Mouse (Mus musculus) myocyte (in vitro differentiated cells): ENCODE measurements around the gene Abhd11. TPM values are rescaled to one million over a fixed set of nuclear protein-coding genes. Genes with fewer than 3 reads are reported as not detected.
A peak's percentile ranks its signal among the peaks of the same experiment; 100 is the strongest.

Source experiments
- H3K27me3 ChIP-seq: one replicate; pipeline ENCODE4 v1.6.1; 2011; ENCODE audit not compliant: control insufficient read depth, insufficient read depth, insufficient read length
- H3K36me3 ChIP-seq: one replicate; pipeline ENCODE4 v1.6.1; 2011; ENCODE audit not compliant: control insufficient read depth, insufficient read depth
- H3K4me2 ChIP-seq: one replicate; pipeline ENCODE4 v1.6.1; 2011; ENCODE audit warnings: low read depth, control low read depth
- H3K4me3 ChIP-seq: one replicate; pipeline ENCODE4 v1.5.1; 2011; ENCODE audit warnings: mild to moderate bottlenecking, control low read depth, moderate library complexity
- H3K79me2 ChIP-seq: one replicate; pipeline ENCODE4 v1.6.1; 2011; ENCODE audit not compliant: control insufficient read depth, insufficient read depth
- H3ac ChIP-seq: one replicate; pipeline ENCODE4 v1.6.1; 2011; ENCODE audit not compliant: control insufficient read depth, insufficient read length
- CEBPB ChIP-seq: IDR thresholded peaks from 2 replicates; pipeline ENCODE4 v1.6.1; 2011; ENCODE audit warnings: mild to moderate bottlenecking, moderate library complexity; ENCODE audit not compliant: poor library complexity, insufficient read depth, severe bottlenecking
- E2F4 ChIP-seq: IDR thresholded peaks from one replicate; pipeline ENCODE4 v1.6.1; 2011; ENCODE audit warnings: mild to moderate bottlenecking, control low read depth, moderate library complexity; ENCODE audit not compliant: insufficient read depth
- MAX ChIP-seq: IDR thresholded peaks from one replicate; pipeline ENCODE4 v1.6.1; 2011; ENCODE audit warnings: low read depth, mild to moderate bottlenecking, control low read depth
- MYOD1 ChIP-seq, 3 experiments: IDR thresholded peaks; one replicate each; pipeline ENCODE4 v1.6.1; 2011; ENCODE audit warnings: control low read depth in 2 of 3, low read depth in 2 of 3, mild to moderate bottlenecking in 2 of 3, moderate library complexity in 1 of 3; ENCODE audit not compliant: insufficient read length in 2 of 3, control insufficient read depth in 1 of 3
- MYOG ChIP-seq, 3 experiments: IDR thresholded peaks; one replicate each; pipeline ENCODE4 v1.6.1; 2011; ENCODE audit warnings: control low read depth in 2 of 3, low read depth in 2 of 3, mild to moderate bottlenecking in 2 of 3; ENCODE audit not compliant: insufficient read length in 2 of 3, control insufficient read depth in 1 of 3, insufficient read depth in 1 of 3
- POLR2A ChIP-seq: IDR thresholded peaks from one replicate; pipeline ENCODE4 v1.6.1; 2011; ENCODE audit warnings: low read depth, mild to moderate bottlenecking, control low read depth, moderate library complexity; ENCODE audit not compliant: insufficient read length
- POLR2AphosphoS2 ChIP-seq: IDR thresholded peaks from one replicate; pipeline ENCODE4 v1.6.1; 2011; ENCODE audit warnings: low read depth, control low read depth; ENCODE audit not compliant: insufficient read length
- REST ChIP-seq: IDR thresholded peaks from one replicate; pipeline ENCODE4 v1.6.1; 2011; ENCODE audit warnings: mild to moderate bottlenecking, control low read depth, moderate library complexity; ENCODE audit not compliant: insufficient read depth, insufficient read length
- SRF ChIP-seq: IDR thresholded peaks from one replicate; pipeline ENCODE4 v1.6.1; 2011; ENCODE audit warnings: low read depth; ENCODE audit not compliant: control insufficient read depth, insufficient read length
- TCF12 ChIP-seq: IDR thresholded peaks from one replicate; pipeline ENCODE4 v1.6.1; 2011; ENCODE audit warnings: mild to moderate bottlenecking, control low read depth; ENCODE audit not compliant: poor library complexity, insufficient read depth, severe bottlenecking
- TCF3 ChIP-seq: IDR thresholded peaks from one replicate; pipeline ENCODE4 v1.6.1; 2011; ENCODE audit warnings: low read depth, control low read depth; ENCODE audit not compliant: insufficient read length
- USF1 ChIP-seq: IDR thresholded peaks from one replicate; pipeline ENCODE4 v1.6.1; 2011; ENCODE audit warnings: low read depth, mild to moderate bottlenecking, control low read depth, moderate library complexity
- polyA plus RNA-seq: library from polyadenylated mRNA; unstranded; fragments of >200 nt; fragmentation: generic; extraction: Trizol; gene quantifications from one replicate; pipeline ENCODE4 v1.2.1, GENCODE M21; 2012; ENCODE audit warnings: missing spikeins

Abhd11 gene
- polyA plus RNA-seq, 1 experiment, result 33.0 TPM

GRCm38 (mm10) chr5:135029007-135029854 is 20.3 kb downstream of the Abhd11 start:
- H3ac ChIP-seq, result no peak overlapping the region
- no peak overlapping the region for H3K4me3 ChIP-seq
- TF ChIP-seq MYOG (IDR thresholded peaks at IDR 0.05; ENCODE audit: control insufficient read depth in 1 of 3, insufficient read depth in 1 of 3, insufficient read length in 2 of 3, low read depth in 2 of 3) (no peak), SRF (no peak), E2F4 (no peak), TCF3 (no peak), CEBPB (no peak), MYOD1 (IDR thresholded peaks at IDR 0.05; ENCODE audit: control insufficient read depth in 1 of 3, insufficient read length in 2 of 3, low read depth in 2 of 3) (no peak), USF1 (no peak), MAX (no peak), POLR2A (no peak), POLR2AphosphoS2 (no peak), TCF12 (no peak), REST (no peak)
- H3K27me3 ChIP-seq, result no peaks in the 10 kb centered on the region
- H3K79me2 ChIP-seq, result peaks cover 9% of the 10 kb centered on the region
- peak overlapping the region; percentile 24 for H3K4me2 ChIP-seq
- no peaks in the 10 kb centered on the region for H3K36me3 ChIP-seq

GRCm38 (mm10) chr5:135032581-135032980 is 23.6 kb downstream of the Abhd11 start:
- no peak for TF ChIP-seq USF1
- no peak for TF ChIP-seq MAX
- no peak for TF ChIP-seq MYOD1 (IDR thresholded peaks at IDR 0.05; ENCODE audit: control insufficient read depth in 1 of 3, insufficient read length in 2 of 3, low read depth in 2 of 3)
- no peak for TF ChIP-seq TCF3
- TF ChIP-seq TCF12, result no peak
- no peak for TF ChIP-seq MYOG (IDR thresholded peaks at IDR 0.05; ENCODE audit: control insufficient read depth in 1 of 3, insufficient read depth in 1 of 3, insufficient read length in 2 of 3, low read depth in 2 of 3)
- TF ChIP-seq SRF, result no peak
- no peak for TF ChIP-seq POLR2A
- TF ChIP-seq POLR2AphosphoS2, result no peak
- no peak for TF ChIP-seq E2F4
- TF ChIP-seq CEBPB, result no peak
- Histone ChIP-seq H3K79me2 (peaks cover 3% of the 10 kb centered on the region), H3K4me2 (no peak overlapping the region), H3K4me3 (no peak overlapping the region), H3K27me3 (no peaks in the 10 kb centered on the region), H3ac (no peak overlapping the region), H3K36me3 (no peaks in the 10 kb centered on the region)

- Histone ChIP-seq H3K79me2 (peaks cover 3% of the 10 kb centered on the region), H3ac (no peak overlapping the region), H3K27me3 (no peaks in the 10 kb centered on the region), H3K4me2 (no peak overlapping the region), H3K4me3 (no peak overlapping the region), H3K36me3 (no peaks in the 10 kb centered on the region)
- no peak for TF ChIP-seq POLR2A
- no peak for TF ChIP-seq REST
- TF ChIP-seq POLR2AphosphoS2, result no peak
- no peak for TF ChIP-seq E2F4
- no peak for TF ChIP-seq MYOG (IDR thresholded peaks at IDR 0.05; ENCODE audit: control insufficient read depth in 1 of 3, insufficient read depth in 1 of 3, insufficient read length in 2 of 3, low read depth in 2 of 3)
- no peak for TF ChIP-seq MAX
- no peak for TF ChIP-seq CEBPB
- TF ChIP-seq MYOD1 (IDR thresholded peaks at IDR 0.05; ENCODE audit: control insufficient read depth in 1 of 3, insufficient read length in 2 of 3, low read depth in 2 of 3), result no peak
- TF ChIP-seq TCF12, result no peak
- TF ChIP-seq TCF3, result no peak
- no peak for TF ChIP-seq SRF
- TF ChIP-seq USF1, result no peak
Observed at GRCm38 (mm10) chr5:135034593-135034992, 25.6 kb downstream of the Abhd11 start.

GRCm38 (mm10) chr5:135035608-135036359 is 26.8 kb downstream of the Abhd11 start:
- Histone ChIP-seq H3K4me3 (no peak overlapping the region), H3K27me3 (no peaks in the 10 kb centered on the region), H3K79me2 (peaks cover 3% of the 10 kb centered on the region), H3K36me3 (no peaks in the 10 kb centered on the region), H3ac (no peak overlapping the region), H3K4me2 (no peak overlapping the region)
- TF ChIP-seq SRF, result no peak
